8 mouse cellular contexts compared by ENCODE assay signal in the genomic region with DNA sequence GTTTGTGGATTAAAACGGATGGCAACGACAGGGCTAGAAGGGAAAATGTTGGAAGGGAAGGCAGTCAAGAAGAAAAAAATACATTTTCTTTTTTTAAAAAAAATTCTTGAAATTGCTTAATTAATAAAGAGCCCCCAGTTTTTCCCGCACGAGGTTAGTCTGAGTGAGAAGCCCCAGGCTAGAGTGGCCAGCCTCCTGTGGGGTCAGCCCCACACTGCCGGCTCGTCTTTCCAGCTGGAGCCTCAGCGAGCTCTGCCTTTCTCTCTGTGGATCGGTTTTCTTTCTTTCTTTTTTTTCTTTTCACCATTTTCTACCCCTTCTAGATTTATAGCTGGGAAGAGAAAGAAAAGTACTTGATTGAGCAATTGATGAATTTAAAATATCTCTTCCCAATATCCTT. TPM values are rescaled to one million over a fixed set of nuclear protein-coding genes. Genes with fewer than 3 reads are reported as not detected.
DNase-seq lines count a peak whose midpoint lies in the region; ATAC-seq and TF ChIP-seq lines count a peak whose summit lies in the region.

No protein-coding gene starts in this region.

- no peak for ATAC-seq in lung, postnatal 0 days
- no peak for ATAC-seq in liver, embryonic 13.5 days (ENCODE audit: low read depth)

- peak overlapping the region; percentile 32 for H3K4me3 ChIP-seq in cerebellum, adult 2 months (replicated peaks; ENCODE audit: insufficient read depth, low read depth, low read length)
- peak overlapping the region; percentile 75 for H3K4me3 ChIP-seq in lung, postnatal 0 days (ENCODE audit: low read depth, low read length)
- no peak overlapping the region for H3K4me3 ChIP-seq in liver, embryonic 13.5 days (replicated peaks)

- H3K27ac ChIP-seq in cerebellum, adult 2 months (ENCODE audit: insufficient read depth, low read length), result 0 out of 2 replicates have a peak overlapping the region, but pooled peaks have one; percentile 48
- peak overlapping the region; percentile 85 for H3K27ac ChIP-seq in lung, postnatal 0 days (ENCODE audit: low read length)
- H3K27ac ChIP-seq in liver, embryonic 13.5 days, result peak overlapping the region; percentile 66; the same call in 1 of the 2 replicates

- 27% methylated on average over 8 of the region's 8 CpGs for WGBS in cerebellum, adult 2 months
- 28% methylated on average over 8 of the region's 8 CpGs for WGBS in lung, postnatal 0 days
- 32% methylated on average over 8 of the region's 8 CpGs for WGBS in liver, embryonic 13.5 days (ENCODE audit: insufficient replicate concordance)

- peak overlapping the region; percentile 98 for H3K4me2 ChIP-seq in lung, postnatal 0 days (replicated peaks; ENCODE audit: low read depth, low read length)
- peak overlapping the region; percentile 40 for H3K4me2 ChIP-seq in liver, embryonic 13.5 days

- H3K27me3 ChIP-seq in cerebellum, adult 2 months (ENCODE audit: control insufficient read depth, insufficient read depth, low read length), result no peaks in the 10 kb centered on the region
- no peaks in the 10 kb centered on the region for H3K27me3 ChIP-seq in lung, postnatal 0 days (replicated peaks; ENCODE audit: insufficient read depth, low read length)
- peaks cover 86% of the 10 kb centered on the region for H3K27me3 ChIP-seq in liver, embryonic 13.5 days

- peaks cover 13% of the 10 kb centered on the region for H3K4me1 ChIP-seq in cerebellum, adult 2 months (ENCODE audit: control insufficient read depth, insufficient read depth, low read length)
- peaks cover 44% of the 10 kb centered on the region; the same call in 1 of the 2 replicates for H3K4me1 ChIP-seq in lung, postnatal 0 days (ENCODE audit: insufficient read depth, low read depth, low read length)
- peaks cover 84% of the 10 kb centered on the region for H3K4me1 ChIP-seq in liver, embryonic 13.5 days (replicated peaks)

- TF ChIP-seq CTCF in cerebellum, adult 2 months (IDR thresholded peaks at IDR 0.05; ENCODE audit: borderline replicate concordance, insufficient read depth, low read depth, low read length), result no peak
- no peak for TF ChIP-seq CTCF in lung, postnatal 0 days (IDR thresholded peaks at IDR 0.05)

- H3K36me3 ChIP-seq in lung, postnatal 0 days (ENCODE audit: insufficient read depth, low read length), result no peaks in the 10 kb centered on the region
- no peaks in the 10 kb centered on the region for H3K36me3 ChIP-seq in liver, embryonic 13.5 days

- H3K9ac ChIP-seq in lung, postnatal 0 days (replicated peaks; ENCODE audit: low read depth), result peak overlapping the region; percentile 88; the same call in 1 of the 2 replicates
- H3K9ac ChIP-seq in liver, embryonic 13.5 days, result no peak overlapping the region

- H3K9me3 ChIP-seq in lung, postnatal 0 days (ENCODE audit: low read length), result no peaks in the 10 kb centered on the region
- H3K9me3 ChIP-seq in liver, embryonic 13.5 days (replicated peaks), result no peaks in the 10 kb centered on the region

- no peak for TF ChIP-seq POLR2A in cerebellum, adult 2 months (IDR thresholded peaks at IDR 0.05; ENCODE audit: borderline replicate concordance, insufficient read depth, low read length)

- TF ChIP-seq EP300 in lung, postnatal 0 days (IDR thresholded peaks at IDR 0.05), result no peak

- DNase-seq in cerebellum, adult 2 months, result peak in 1 of 2 experiments; percentile 32
- DNase-seq in cerebellum, adult 9-10 months, result no peak
- DNase-seq in lung, postnatal 0 days (ENCODE audit: low spot score), result no peak
- DNase-seq in lung, postnatal 14 days, result no peak
- DNase-seq in liver, embryonic 13.5 days, result no peak
- no peak for DNase-seq in adrenal gland, postnatal 25 days
- DNase-seq in adrenal gland, adult 18-20 months (ENCODE audit: low spot score in 2 of 2), result no peak
- DNase-seq in layer of hippocampus, postnatal 25 days (ENCODE audit: extremely low spot score in 1 of 2, low spot score in 1 of 2), result no peak

RNA-seq across cellular contexts. Expression of a gene that starts 5.6 kb away (rescaled TPM):
- 17.0 and 17.6 TPM in 2 replicates for polyA plus RNA-seq in cerebellum, adult 2 months (2012; rRNA removed)
- 5.9 and 6.6 TPM in 2 replicates for polyA plus RNA-seq in lung, postnatal 0 days (2015; fragmentation: Nextera tagmentation; extraction: Ambion mirVana)
- 1.3 and 1.4 TPM in 2 replicates for polyA plus RNA-seq in liver, embryonic 13.5 days (2015; fragmentation: Nextera tagmentation; extraction: Ambion mirVana)
- 23.8 and 25.8 TPM in 2 replicates for total RNA-seq in adrenal gland, postnatal 25 days (2021)
- 1 to 10 TPM; 7.8 to 8.9 TPM for total RNA-seq in adrenal gland, adult 18-20 months (2021)
- total RNA-seq in layer of hippocampus, postnatal 25 days (2021), result 10 to 100 TPM; 17.7 to 22.6 TPM
